Mouse (Mus musculus) testis, postnatal 14 days (tissue): ENCODE data around the gene Olfr1160.
"Not testable (repeated sequence)": the region's sequence is repeated elsewhere in the genome, so short reads cannot be mapped to it uniquely, and the experiment has no call there.

ENCODE experiments used
- DNase-seq: peaks from one replicate; pipeline ENCODE4 v3.0.0; 2021; ENCODE audit warnings: low spot score

Olfr1160 gene

DNA sequence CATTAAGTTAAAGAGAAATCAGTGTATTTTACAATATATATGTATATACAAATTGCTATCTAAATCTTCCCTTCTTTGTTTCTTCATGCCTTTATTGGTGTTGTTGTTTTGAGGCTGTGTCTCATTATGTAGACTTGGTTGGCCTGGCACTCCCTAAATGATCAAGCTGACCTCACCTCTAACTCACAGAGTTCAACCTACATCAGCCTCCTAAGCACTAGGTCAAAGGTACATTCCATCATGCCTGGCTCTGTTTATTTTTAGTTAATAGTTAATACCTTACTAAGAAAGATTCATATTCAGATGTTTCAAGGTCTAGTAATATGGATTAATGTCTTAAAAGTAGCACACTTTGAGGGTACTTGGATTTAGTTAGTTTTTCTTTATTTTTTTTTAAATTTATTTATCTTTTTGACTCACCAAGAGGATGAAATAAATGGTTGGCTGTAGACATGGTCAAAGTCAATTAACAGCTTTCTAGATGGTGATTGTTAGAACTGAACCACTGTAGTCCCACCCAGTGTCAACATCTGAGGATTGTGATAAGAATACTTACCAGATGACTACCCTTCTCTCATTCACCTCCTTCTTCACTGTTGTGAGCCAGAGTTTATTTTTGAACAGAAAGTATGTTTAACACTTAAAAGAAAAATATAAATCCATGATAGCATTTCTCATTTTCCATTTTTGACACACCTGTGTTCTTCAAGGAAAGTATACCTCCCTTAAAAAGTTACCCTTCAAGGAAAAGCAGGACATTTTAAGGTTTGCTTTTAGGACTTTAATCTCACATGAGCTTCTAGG, at the start of gene Olfr1160:
Gene Olfr1160 (minus strand): TSS at position 754 of the 804 bp plus-strand sequence.
- DNase-seq = no peak

GRCm38 (mm10) chr2:88051029-88051428, 43.0 kb upstream of the Olfr1160 start, which contains the start of gene Olfr1162:
Gene Olfr1162, minus strand, starts transcription at chr2:88051129.
- no peak for DNase-seq

GRCm38 (mm10) chr2:88037599-88037998, 29.5 kb upstream of the Olfr1160 start, which contains the start of gene Olfr73:
Gene Olfr73, minus strand, starts transcription at chr2:88037699.
- no peak for DNase-seq

GRCm38 (mm10) chr2:88022474-88022873, 14.4 kb upstream of the Olfr1160 start, which contains the start of gene Olfr1161:
Gene Olfr1161, plus strand, starts transcription at chr2:88022774.
- DNase-seq = not testable (repeated sequence)

- DNase-seq = no peak
Measured at GRCm38 (mm10) chr2:87989813-87990212, 18.3 kb downstream of the Olfr1160 start, which contains the start of gene Olfr1158. Gene Olfr1158, plus strand, starts transcription at chr2:87990113.

DNA sequence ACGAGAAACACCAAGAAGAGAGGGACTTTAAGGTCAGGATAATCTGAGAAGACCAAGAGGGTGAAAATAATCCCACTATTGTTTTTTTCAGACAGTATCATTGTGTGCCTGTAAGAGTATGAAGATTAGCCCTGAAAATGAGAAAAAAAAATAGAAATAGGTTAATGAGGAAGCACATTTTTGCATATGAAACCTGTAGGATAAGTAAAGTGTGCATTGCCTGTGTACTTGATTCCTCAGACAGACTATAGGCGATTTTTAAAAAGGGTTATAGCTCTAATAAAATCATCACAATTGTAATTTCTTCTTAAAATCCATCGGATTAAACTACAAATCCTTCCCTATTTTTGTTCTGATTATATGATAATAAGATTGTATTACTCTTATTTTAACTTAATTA, 33.5 kb downstream of the Olfr1160 start, which contains the start of gene Olfr74:
Gene Olfr74 (minus strand): TSS at position 101 of the 400 bp plus-strand sequence.
- no peak for DNase-seq

- DNase-seq = no peak
Measured at GRCm38 (mm10) chr2:87968199-87968598, 39.9 kb downstream of the Olfr1160 start, which contains the start of gene Olfr1157. Gene Olfr1157, minus strand, starts transcription at chr2:87968299.

DNA sequence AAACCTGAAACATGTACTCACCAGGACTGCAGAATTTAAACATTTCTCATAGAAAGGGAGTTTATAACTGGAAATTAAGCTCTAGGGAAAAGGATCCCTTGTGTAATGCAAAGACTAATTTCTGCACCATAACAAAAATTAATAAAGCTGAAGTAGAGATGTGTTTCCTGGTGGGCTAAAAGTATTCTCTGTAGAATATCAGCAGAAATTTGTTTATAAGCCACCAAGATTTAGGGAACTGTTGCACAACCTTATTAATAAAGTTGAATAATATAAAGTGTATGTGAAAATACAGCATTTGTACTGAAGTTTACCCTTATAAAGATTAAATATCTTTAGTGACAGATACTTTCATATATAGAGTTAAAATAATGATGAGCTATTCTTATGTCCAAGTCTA, 55.1 kb downstream of the Olfr1160 start, which contains the start of gene Olfr1156:
Gene Olfr1156 (minus strand): TSS at position 101 of the 400 bp plus-strand sequence.
- no peak for DNase-seq
